Mouse (Mus musculus) kidney, postnatal 4 days (tissue): ENCODE measurements around the gene Psma6.

Experiments used
- DNase-seq, 2 experiments: peaks; one replicate each; pipeline ENCODE4 v3.0.0; 2021; ENCODE audit warnings: mixed read lengths in 2 of 2

Gene Psma6

GRCm38 (mm10) chr12:55440416-55440815 lies 56.4 kb downstream of the Psma6 start:
- no peak for DNase-seq

- DNase-seq: no peak
Observed at GRCm38 (mm10) chr12:55442245-55442644, 58.2 kb downstream of the Psma6 start.

- DNase-seq: peak; percentile 80 to 87
Observed at GRCm38 (mm10) chr12:55442861-55443850, 59.1 kb downstream of the Psma6 start.

- no peak for DNase-seq
Observed at GRCm38 (mm10) chr12:55444031-55444451, 60.0 kb downstream of the Psma6 start.

- no peak for DNase-seq
Observed at GRCm38 (mm10) chr12:55445583-55445982, 61.6 kb downstream of the Psma6 start.

- DNase-seq: no peak
Observed at GRCm38 (mm10) chr12:55446366-55446745, 62.3 kb downstream of the Psma6 start.

- DNase-seq: peak; percentile 66 to 80
Observed at GRCm38 (mm10) chr12:55446746-55447395, 62.8 kb downstream of the Psma6 start.

GRCm38 (mm10) chr12:55447396-55447760 lies 63.4 kb downstream of the Psma6 start:
- DNase-seq: no peak

GRCm38 (mm10) chr12:55448457-55448856 lies 64.4 kb downstream of the Psma6 start:
- DNase-seq: no peak

- DNase-seq: no peak
Observed at GRCm38 (mm10) chr12:55449048-55449447, 65.0 kb downstream of the Psma6 start.

GRCm38 (mm10) chr12:55450421-55450820 lies 66.4 kb downstream of the Psma6 start:
- DNase-seq: peak; percentile 64 to 76

- no peak for DNase-seq
Observed at GRCm38 (mm10) chr12:55452839-55453238, 68.8 kb downstream of the Psma6 start.

- no peak for DNase-seq
Observed at GRCm38 (mm10) chr12:55453924-55454323, 69.9 kb downstream of the Psma6 start.

- DNase-seq: no peak
Observed at GRCm38 (mm10) chr12:55455206-55455605, 71.2 kb downstream of the Psma6 start.

- DNase-seq: no peak
Observed at GRCm38 (mm10) chr12:55456136-55456535, 72.1 kb downstream of the Psma6 start.

- DNase-seq: no peak
Observed at GRCm38 (mm10) chr12:55456893-55457292, 72.9 kb downstream of the Psma6 start.

GRCm38 (mm10) chr12:55459739-55460138 lies 75.7 kb downstream of the Psma6 start:
- DNase-seq: no peak

- DNase-seq: no peak
Observed at GRCm38 (mm10) chr12:55460900-55461299, 76.9 kb downstream of the Psma6 start.

- DNase-seq: no peak
Observed at GRCm38 (mm10) chr12:55461767-55462166, 77.7 kb downstream of the Psma6 start.

- DNase-seq: no peak
Observed at GRCm38 (mm10) chr12:55462456-55462855, 78.4 kb downstream of the Psma6 start.

- no peak for DNase-seq
Observed at GRCm38 (mm10) chr12:55463087-55463486, 79.1 kb downstream of the Psma6 start.

- peak; percentile 54 to 67 for DNase-seq
Observed at GRCm38 (mm10) chr12:55463992-55464845, 80.2 kb downstream of the Psma6 start.

GRCm38 (mm10) chr12:55464846-55465361 lies 80.9 kb downstream of the Psma6 start:
- DNase-seq: peak; percentile 32 to 47
